Mouse (Mus musculus) c-Kit-positive CD71-positive TER-119-negative erythroid progenitor cells, embryonic 14.5 days (primary cell): ENCODE results near the gene Eef1akmt2.

Experiments
- DNase-seq: peaks from one replicate; pipeline ENCODE4 v3.0.0-alpha.2; 2013; ENCODE audit warnings: low read depth

Eef1akmt2 gene

GRCm38 (mm10) chr7:132852173-132852844 lies at the start of gene Eef1akmt2:
Gene Eef1akmt2 (minus strand): TSS chr7:132852673.
- peak; percentile 68 for DNase-seq

GRCm38 (mm10) chr7:132900826-132901531 lies 48.5 kb upstream of the Eef1akmt2 start:
- no peak for DNase-seq

- peak; percentile 33 for DNase-seq
These were observed 45.8 kb upstream of the Eef1akmt2 start for GRCm38 (mm10) chr7:132898234-132898633.

GRCm38 (mm10) chr7:132897258-132897657 lies 44.8 kb upstream of the Eef1akmt2 start:
- DNase-seq = no peak

GRCm38 (mm10) chr7:132896206-132896815 lies 43.8 kb upstream of the Eef1akmt2 start:
- no peak for DNase-seq

GRCm38 (mm10) chr7:132894841-132895555 lies 42.5 kb upstream of the Eef1akmt2 start:
- no peak for DNase-seq

GRCm38 (mm10) chr7:132893336-132893735 lies 40.9 kb upstream of the Eef1akmt2 start:
- DNase-seq = no peak

- no peak for DNase-seq
These were observed 40.3 kb upstream of the Eef1akmt2 start for GRCm38 (mm10) chr7:132892806-132893205.

- no peak for DNase-seq
These were observed 39.8 kb upstream of the Eef1akmt2 start for GRCm38 (mm10) chr7:132892311-132892661.

GRCm38 (mm10) chr7:132891561-132892310 lies 39.3 kb upstream of the Eef1akmt2 start:
- no peak for DNase-seq

- DNase-seq = no peak
These were observed 37.7 kb upstream of the Eef1akmt2 start for GRCm38 (mm10) chr7:132890201-132890600.

- DNase-seq = no peak
These were observed 37.2 kb upstream of the Eef1akmt2 start for GRCm38 (mm10) chr7:132889691-132890090.

GRCm38 (mm10) chr7:132888518-132889249 lies 36.2 kb upstream of the Eef1akmt2 start:
- no peak for DNase-seq

- DNase-seq = no peak
These were observed 35.6 kb upstream of the Eef1akmt2 start for GRCm38 (mm10) chr7:132888052-132888451.

GRCm38 (mm10) chr7:132887019-132887804 lies 34.7 kb upstream of the Eef1akmt2 start:
- no peak for DNase-seq

- DNase-seq = no peak
These were observed 31.6 kb upstream of the Eef1akmt2 start for GRCm38 (mm10) chr7:132884031-132884430.

- peak; percentile 33 for DNase-seq
These were observed 29.9 kb upstream of the Eef1akmt2 start for GRCm38 (mm10) chr7:132882343-132882742.

- DNase-seq = no peak
These were observed 27.8 kb upstream of the Eef1akmt2 start for GRCm38 (mm10) chr7:132880276-132880675.

GRCm38 (mm10) chr7:132875391-132876086 lies 23.1 kb upstream of the Eef1akmt2 start:
- no peak for DNase-seq

- DNase-seq = no peak
These were observed 20.6 kb upstream of the Eef1akmt2 start for GRCm38 (mm10) chr7:132873043-132873442.
